Mouse (Mus musculus) CH12F3 (cell line): Measurements from ENCODE around the gene AI837181.

Experiments used
- in situ Hi-C: fragments of 300-500 bp; cut with MboI; formaldehyde crosslinking; loops from 2 replicates; pipeline ENCODE4 v1.14.3; 2020; ENCODE audit warnings: low sequenced_read_pairs

The AI837181 gene

GRCm38 (mm10) chr19:5444954-5445353 lies 20.0 kb downstream of the AI837181 start:
- in situ Hi-C loops: no loop called here

- in situ Hi-C loops: no loop called here
These were observed 20.8 kb downstream of the AI837181 start for GRCm38 (mm10) chr19:5445747-5446146.

GRCm38 (mm10) chr19:5447515-5448353 lies 22.8 kb downstream of the AI837181 start, which contains the start of gene Fosl1:
TSS of gene Fosl1 (plus strand) at chr19:5447547.
- in situ Hi-C loops: no loop called here

GRCm38 (mm10) chr19:5448354-5449150 lies 23.6 kb downstream of the AI837181 start:
- in situ Hi-C loops: no loop called here

- in situ Hi-C loops: no loop called here
These were observed 24.7 kb downstream of the AI837181 start for GRCm38 (mm10) chr19:5449673-5450072.

GRCm38 (mm10) chr19:5451766-5452165 lies 26.8 kb downstream of the AI837181 start:
- in situ Hi-C loops: no loop called here

- in situ Hi-C loops: no loop called here
These were observed 30.1 kb downstream of the AI837181 start for GRCm38 (mm10) chr19:5455037-5455436.

GRCm38 (mm10) chr19:5455568-5455967 lies 30.6 kb downstream of the AI837181 start:
- in situ Hi-C loops: no loop called here

GRCm38 (mm10) chr19:5456241-5456921 lies 31.4 kb downstream of the AI837181 start:
- in situ Hi-C loops: no loop called here

- in situ Hi-C loops: no loop called here
These were observed 32.2 kb downstream of the AI837181 start for GRCm38 (mm10) chr19:5456922-5457745.

GRCm38 (mm10) chr19:5457746-5458442 lies 33.0 kb downstream of the AI837181 start, which contains the start of gene Ccdc85b:
TSS of gene Ccdc85b (minus strand) at chr19:5457894.
- in situ Hi-C loops: no loop called here

GRCm38 (mm10) chr19:5459019-5459418 lies 34.1 kb downstream of the AI837181 start:
- in situ Hi-C loops: no loop called here

GRCm38 (mm10) chr19:5459896-5460295 lies 35.0 kb downstream of the AI837181 start:
- in situ Hi-C loops: no loop called here

- in situ Hi-C loops: no loop called here
These were observed 35.5 kb downstream of the AI837181 start, which contains the start of gene Fibp for GRCm38 (mm10) chr19:5460465-5460911. TSS of gene Fibp (plus strand) at chr19:5460615.

GRCm38 (mm10) chr19:5461411-5461810 lies 36.5 kb downstream of the AI837181 start:
- in situ Hi-C loops: no loop called here

GRCm38 (mm10) chr19:5463212-5463611 lies 38.3 kb downstream of the AI837181 start:
- in situ Hi-C loops: no loop called here

- in situ Hi-C loops: no loop called here
These were observed 39.0 kb downstream of the AI837181 start for GRCm38 (mm10) chr19:5463791-5464562.

GRCm38 (mm10) chr19:5465037-5465436 lies 40.1 kb downstream of the AI837181 start:
- in situ Hi-C loops: no loop called here
